Mouse (Mus musculus): ENCODE results near the gene Anln. TPM values are rescaled to one million over a fixed set of nuclear protein-coding genes. Genes with fewer than 3 reads are reported as not detected.
"Not testable (repeated sequence)": the region's sequence is repeated elsewhere in the genome, so short reads cannot be mapped to it uniquely, and the experiment has no call there.

Gene Anln
- 10 to 100 TPM; 23.7 to 32.9 (median 29.4) TPM for total RNA-seq (2022)

- DNase-seq (ENCODE audit: low spot score in 2 of 2), result peak; percentile 76 to 78
Observed at GRCm38 (mm10) chr9:22389021-22389476, at the start of gene Anln. Anln (minus strand) TSS chr9:22389188.

DNA sequence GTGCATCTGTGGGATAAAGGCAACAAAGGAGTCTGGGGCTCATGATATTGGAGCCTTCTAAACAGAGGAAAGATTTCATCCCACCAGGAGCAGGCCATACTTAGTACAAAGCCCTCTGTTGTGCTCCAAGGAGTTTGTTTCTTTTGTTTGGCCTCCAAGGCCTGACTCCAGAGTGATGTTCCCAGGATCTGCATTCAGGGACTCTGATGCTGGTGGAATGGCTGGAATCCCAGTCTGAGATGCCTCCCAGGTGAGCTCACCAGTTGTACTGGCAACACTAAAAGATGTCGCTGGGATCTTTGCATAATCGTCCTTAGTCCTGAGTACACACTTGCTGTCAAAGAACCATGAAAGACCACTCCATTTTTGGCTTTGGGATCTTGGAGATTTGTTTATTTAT is 45.1 kb upstream of the Anln start:
- no peak for DNase-seq (ENCODE audit: low spot score in 2 of 2)

DNA sequence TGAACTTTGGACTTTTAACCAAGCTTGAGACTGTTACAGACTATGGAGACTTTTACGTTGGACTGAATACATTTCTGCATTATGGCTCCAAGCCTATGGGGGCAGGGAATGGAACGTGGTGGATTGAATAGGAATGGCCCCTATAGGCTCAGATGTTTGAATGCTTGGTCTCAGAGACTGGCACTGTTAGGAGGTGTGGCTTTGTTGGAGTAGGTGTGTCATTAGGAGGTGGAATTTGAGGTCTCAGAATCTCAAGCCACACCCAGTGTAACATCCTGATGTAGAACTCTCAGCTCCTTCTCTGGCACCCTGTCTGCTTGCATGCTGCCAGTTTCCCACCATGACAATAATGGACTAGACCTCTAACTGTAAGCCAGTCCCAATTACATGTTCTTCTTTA is 44.2 kb upstream of the Anln start:
- DNase-seq (ENCODE audit: low spot score in 2 of 2), result no peak

DNA sequence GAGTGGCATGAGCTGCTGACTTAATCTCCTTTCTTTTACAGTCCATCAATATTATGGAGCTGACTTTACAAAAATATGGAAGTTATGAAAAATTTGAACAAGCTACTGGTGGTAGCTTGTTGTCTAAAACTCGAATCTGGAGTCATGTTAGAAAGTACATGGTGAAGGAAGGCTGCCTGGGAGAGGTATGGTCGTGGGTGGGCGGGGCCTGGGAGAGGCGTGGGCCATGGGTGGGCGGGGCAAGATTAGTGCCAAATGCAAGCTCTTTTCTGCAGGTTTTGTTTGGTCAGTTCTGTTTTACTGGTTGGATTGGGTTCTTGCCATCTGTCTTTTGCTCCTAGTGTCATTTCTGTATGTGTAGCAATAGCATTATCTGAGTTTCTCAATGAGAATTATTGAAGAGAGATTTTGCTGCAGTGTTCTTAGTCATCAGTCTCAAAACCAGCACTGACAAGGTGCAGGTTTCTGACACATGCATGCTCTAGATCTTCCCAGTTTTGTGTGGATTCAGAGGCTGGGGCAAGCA is 41.4 kb upstream of the Anln start:
- DNase-seq (ENCODE audit: low spot score in 2 of 2), result no peak

DNA sequence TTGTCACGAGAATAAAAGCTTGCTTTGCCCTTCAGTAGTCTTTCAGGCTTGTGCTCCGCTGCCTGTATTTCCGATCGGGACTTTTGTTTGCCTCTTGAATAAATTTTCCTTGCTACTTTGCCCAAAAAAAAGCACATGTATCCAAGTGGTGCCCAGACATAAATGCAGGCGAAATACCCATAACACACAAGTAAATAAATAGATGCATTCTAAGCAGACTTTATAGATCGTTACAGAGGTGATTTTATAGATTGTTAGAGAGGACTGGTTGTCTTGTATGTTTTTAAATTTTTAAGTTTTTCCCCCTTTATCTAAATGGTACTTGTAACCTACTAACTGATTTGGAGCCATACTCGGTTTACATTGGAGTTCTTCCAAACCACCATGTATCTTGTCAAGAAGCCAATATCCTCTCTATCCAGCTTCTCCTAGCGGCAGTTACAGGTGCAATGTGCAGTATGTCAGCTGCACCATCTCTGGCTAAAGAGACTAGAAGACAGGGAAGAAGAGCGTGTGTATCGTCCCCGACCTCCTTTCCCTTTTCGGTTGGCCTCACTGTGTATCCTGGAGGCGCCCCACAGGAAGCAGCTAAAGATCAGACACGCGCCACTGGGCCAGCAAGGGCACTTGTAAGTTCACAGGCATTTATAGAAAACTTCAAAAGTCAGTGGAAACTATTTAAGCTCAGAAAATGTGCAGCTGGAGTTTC is 40.7 kb upstream of the Anln start:
- no peak for DNase-seq (ENCODE audit: low spot score in 2 of 2)

DNA sequence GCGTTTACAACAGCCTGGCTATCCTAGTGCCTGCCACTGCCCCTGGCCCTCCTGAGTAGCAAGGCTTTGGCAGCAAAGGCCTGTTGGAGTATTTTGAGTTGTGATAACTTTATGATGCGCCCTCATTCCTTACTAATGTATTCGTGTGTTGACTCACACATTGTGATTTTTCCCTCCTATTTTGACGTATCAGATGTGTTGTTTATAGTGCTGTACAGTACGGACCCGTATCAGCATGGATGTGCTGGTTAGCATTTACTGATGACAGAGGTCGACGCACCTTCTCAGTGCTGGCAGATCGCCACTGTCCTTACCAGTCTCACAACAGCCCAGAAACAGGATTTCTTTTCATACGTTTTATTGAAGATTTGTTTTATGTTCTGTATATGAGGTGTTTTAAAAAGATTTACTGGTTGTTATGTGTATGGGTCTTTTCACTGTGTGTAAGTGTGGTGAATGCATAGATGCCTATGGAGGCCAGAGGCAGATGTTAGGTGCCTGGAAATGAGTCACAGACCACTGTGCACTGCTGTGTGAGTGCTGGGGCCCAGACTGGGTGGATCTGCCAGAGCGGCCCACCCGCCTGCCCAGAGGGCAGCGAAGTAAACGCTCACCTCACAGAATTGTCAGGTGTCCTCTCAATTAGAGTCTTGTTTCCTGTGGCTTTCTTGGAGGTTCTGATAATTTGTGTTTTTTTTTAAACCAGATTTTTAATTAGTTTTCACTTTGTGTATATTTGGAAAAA is 39.9 kb upstream of the Anln start:
- no peak for DNase-seq (ENCODE audit: low spot score in 2 of 2)

DNA sequence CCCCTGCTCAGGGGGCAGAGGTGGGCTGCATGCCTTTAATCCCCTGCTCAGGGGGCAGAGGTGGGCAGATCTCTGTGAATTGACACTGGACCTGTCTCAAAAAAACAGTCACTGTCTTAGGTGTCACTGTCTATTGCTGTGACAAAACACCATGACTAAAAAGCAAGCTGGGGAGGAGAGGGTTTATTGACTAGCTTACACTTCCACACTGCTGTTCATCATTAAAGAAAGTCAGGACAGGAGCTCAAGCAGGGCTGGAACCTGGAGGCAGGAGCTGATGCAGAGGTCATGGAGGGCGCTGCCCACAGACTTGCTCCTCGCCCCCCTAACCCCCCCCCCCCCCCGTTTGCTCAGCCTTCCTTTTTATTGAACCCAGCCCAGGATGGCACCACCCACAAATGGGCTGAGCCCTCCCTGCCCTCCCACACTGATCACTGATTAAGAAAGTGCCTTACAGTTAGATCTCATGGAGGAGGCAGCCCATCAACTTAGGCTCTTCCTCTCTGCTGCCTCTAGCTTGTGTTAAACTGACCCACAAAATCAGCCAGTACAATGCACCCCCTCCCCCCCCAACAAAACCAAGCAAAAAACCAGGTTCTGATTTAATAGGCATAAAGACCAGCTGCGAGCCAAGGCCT is 39.2 kb upstream of the Anln start:
- no peak for DNase-seq (ENCODE audit: low spot score in 2 of 2)

DNA sequence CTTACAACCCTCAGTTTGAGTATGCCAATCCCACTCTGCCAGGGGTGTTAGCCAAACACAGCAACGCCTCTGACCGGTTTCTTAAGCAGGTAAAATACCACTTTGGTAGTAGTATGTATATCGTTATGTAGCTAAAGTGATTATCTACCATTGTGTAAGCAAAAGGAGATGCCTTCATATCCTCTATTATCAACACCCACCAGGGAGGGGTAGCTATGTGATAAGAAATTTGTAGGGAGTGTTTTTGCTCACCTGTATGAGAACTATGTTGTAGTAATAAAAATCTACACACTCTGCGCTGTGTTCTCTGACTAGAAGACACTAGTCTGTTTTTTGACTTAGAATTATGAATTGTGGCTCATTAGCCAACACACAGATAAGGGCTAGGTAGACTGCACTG is 35.7 kb upstream of the Anln start:
- no peak for DNase-seq (ENCODE audit: low spot score in 2 of 2)

DNA sequence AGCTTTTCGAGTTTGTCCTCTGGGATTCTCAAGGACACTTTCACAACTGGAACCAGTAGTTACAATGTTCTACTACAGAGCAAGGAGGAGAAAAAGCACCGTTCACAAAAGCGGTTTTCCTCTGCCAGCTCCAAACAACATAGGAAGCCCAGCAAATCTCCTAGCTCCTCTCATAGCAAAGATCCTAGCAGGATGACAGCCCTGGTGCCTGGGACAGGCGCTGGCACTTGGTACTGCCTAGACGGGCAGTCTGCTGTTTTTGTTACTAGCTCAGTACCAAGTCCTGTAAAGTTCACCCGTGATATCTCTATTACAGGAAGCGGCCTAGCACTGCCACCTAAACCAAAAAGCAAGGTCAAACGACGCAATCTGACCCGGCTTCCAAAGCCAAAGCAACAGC is 35.2 kb upstream of the Anln start:
- DNase-seq (ENCODE audit: low spot score in 2 of 2), result no peak

GRCm38 (mm10) chr9:22423507-22423906 is 34.5 kb upstream of the Anln start:
- no peak for DNase-seq (ENCODE audit: low spot score in 2 of 2)

DNA sequence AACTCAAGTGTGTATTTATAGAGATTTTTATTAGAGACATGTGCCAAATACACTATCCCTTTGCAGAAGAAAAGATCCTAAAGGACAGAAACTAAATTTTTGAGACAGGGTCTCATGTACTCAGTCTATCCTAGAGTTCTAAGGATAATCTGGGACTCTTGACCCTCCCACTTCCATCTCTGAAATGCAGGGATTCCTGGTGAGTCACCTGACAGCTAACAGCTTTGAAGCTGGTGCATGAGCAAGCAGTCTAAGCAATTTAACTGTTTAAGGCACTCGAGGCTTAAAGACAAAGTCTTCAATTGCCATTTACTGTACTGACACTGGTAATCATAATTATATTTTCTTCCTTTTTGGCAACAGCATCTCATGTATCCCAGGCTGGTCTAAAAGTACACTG is 33.6 kb upstream of the Anln start:
- DNase-seq (ENCODE audit: low spot score in 2 of 2), result no peak

DNA sequence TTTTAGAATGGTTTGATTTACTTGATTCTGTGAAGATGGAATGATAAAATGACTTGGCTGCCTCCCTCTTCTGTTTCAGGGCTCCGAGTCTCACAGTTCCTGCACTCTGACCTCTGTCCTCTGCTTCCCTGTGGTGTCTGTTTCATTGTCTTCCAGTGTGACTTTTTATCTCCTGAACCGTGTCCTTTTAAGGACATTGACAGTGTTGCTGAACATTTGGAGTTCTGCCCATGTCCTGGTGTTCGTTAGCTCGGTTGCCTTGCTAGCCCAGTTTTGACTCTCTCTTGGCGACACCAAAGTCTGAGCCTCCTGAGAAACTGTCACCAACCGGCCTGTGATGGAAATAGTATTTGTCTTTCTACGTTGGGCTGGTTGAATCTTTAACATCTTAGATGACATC is 31.5 kb upstream of the Anln start:
- no peak for DNase-seq (ENCODE audit: low spot score in 2 of 2)

DNA sequence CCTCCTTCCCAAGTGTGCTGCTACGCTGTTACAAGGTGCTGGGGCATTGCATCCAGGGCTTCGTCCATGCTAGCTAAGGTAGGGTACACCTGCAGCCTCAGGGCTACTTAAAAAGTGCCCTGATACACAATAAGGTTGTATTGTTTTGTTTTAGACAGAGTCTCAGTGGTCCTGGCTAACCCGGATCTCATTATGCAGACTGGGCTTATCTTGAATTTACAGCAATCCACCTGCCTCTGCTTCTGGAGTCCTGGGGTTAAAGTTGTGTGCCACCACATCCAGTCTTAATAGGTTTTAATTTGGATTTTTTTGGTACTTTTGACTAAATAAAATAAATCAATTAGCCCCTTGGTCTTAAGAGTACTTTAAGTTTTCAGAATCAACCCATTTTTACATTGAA is 30.9 kb upstream of the Anln start:
- no peak for DNase-seq (ENCODE audit: low spot score in 2 of 2)

DNA sequence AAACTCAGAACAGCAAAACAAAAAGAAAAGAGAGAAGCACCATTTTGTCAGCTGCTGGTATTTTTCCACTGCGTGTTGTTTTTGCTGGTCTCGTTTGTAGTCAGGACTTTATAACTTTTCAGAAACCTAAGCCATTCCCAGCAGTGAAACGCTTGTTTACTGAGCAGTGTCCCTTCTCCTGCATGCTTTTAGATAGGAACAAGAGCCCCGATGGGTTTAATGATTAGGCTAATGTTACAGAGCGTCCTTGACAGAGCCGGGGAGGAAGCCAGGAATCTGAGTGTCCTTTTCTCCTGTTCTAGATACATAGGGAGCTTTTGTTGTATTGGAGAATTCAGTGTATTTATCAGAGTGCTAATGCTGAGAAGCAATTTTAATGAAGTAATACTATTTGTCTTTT is 28.6 kb upstream of the Anln start:
- DNase-seq (ENCODE audit: low spot score in 2 of 2), result no peak

GRCm38 (mm10) chr9:22416187-22416586 is 27.2 kb upstream of the Anln start:
- DNase-seq (ENCODE audit: low spot score in 2 of 2), result no peak

DNA sequence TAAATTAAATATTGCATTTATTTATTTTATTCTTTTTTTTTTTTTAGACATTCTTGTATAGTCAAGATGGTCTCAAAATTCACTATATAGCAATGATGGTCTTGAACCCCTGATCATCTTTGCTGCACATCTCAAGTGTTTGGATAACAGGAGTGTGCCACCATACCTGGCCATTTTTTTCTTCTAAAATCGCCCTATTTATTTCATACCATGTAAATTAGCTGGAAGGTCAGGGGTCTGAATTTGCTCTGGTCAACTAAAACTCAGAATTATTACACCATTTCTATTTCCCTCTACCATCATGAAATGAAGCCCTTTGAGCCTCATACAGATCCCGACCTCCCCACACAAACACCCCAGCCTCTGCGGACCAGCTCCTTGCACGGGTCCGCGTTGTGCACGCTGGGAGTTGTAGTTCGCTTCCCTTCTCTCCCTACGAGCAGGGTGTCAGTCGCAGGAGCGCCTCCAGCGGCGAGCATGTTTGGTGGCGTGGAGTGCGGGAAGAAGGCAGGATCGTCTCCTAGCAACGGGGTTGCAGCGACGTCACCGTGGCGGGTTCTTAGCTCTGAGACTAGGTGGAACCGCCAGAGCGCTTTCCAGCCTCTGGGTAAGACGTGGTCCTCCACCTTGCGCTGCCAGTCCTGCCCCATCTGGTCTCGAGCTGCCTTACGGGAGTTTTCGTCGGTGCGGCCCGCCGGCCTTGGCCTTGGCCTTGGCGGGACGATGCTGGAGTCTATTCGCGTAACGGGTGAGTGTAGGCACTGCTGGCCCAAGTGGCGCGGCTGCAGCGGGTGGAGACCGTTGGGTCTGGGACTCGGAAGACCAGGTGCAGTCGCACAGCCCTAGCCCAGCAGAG is 22.2 kb upstream of the Anln start, which contains the start of gene 9530077C05Rik:
Gene 9530077C05Rik (plus strand): TSS at position 512 of the 856 bp plus-strand sequence.
- DNase-seq (ENCODE audit: low spot score in 2 of 2), result peak; percentile 98

DNA sequence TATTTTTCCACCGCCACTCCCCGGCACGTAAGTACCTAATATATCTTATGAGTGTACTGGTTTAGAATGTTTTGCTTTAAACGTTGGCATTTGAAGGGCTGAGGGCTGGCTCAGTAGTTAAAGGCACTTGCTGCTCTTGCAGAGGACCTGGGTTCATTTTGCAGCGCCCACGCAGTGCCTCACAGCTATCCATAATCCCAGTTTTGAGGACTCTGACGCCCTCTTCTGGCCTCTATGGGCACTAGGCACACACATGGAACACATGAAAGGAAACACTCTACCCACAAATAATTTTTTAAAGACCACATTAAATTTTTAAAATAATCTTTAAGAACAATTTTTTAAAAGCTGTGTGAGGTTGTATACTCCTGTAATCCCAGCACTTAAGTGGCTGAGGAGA is 20.5 kb upstream of the Anln start:
- no peak for DNase-seq (ENCODE audit: low spot score in 2 of 2)

DNA sequence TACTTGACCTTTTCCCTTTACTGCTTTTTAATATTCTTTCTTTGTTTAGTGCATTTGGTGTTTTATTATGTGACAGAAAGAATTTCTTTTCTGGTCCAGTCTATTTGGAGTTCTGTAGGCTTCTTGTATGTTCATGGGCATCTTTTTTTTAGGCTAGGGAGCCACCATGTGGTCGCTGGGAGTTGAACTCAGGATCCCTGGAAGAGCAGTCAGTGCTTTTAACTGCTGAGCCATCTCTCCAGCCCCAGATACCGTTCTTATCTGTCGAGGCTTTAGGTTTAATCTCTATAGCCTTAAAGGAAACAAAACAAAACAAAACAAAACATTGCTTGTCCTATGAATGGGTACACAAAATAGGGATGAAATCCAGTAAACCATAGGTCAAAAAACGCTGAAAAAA is 19.4 kb upstream of the Anln start:
- DNase-seq (ENCODE audit: low spot score in 2 of 2), result not testable (repeated sequence)

DNA sequence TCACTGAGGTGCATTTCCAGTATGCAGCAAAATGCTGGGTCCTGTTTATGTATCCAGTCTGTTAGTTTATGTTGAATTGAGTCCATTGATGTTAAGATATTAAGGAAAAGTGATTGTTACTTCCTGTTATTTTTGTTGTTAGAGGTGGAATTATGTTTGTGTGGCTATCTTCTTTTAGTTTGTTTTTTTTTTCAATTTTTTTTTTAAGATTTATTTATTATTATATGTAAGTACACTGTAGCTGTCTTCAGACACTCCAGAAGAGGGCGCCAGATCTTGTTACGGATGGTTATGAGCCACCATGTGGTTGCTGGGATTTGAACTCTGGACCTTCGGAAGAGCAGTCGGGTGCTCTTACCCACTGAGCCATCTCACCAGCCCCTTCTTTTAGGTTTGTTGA is 18.6 kb upstream of the Anln start:
- DNase-seq (ENCODE audit: low spot score in 2 of 2), result not testable (repeated sequence)

- DNase-seq (ENCODE audit: low spot score in 2 of 2), result no peak
Observed at GRCm38 (mm10) chr9:22405414-22405813, 16.4 kb upstream of the Anln start.

- DNase-seq (ENCODE audit: low spot score in 2 of 2), result not testable (repeated sequence)
Observed at GRCm38 (mm10) chr9:22403501-22403900, 14.5 kb upstream of the Anln start.

Measured in layer of hippocampus, adult 8-10 months (tissue).